Mouse (Mus musculus): ENCODE measurements around the gene Hist1h4d. TPM values are rescaled to one million over a fixed set of nuclear protein-coding genes. Genes with fewer than 3 reads are reported as not detected.

The Hist1h4d gene
- polyA plus RNA-seq, 1 experiment from 2014 or later, result 25.5 TPM

Small RNA genes lying within 50 kb of the gene (microRNA-seq; reads per million reads assigned to microRNA genes)
- gene Gm44297 (0 reads per million in 2 experiments), gene Gm44359 (0 reads per million in 2 experiments), gene Gm44394 (0 reads per million in 2 experiments)

Other genes with a start within 250 kb of the Hist1h4d start
- 18.7 and 18.8 TPM in 2 replicates for gene Zfp322a, start 212.4 kb upstream of the Hist1h4d start, polyA plus RNA-seq (2015; fragmentation: Nextera tagmentation; extraction: Ambion mirVana)
- 8.7 and 9.1 TPM in 2 replicates for gene Abt1, start 157.7 kb upstream of the Hist1h4d start, polyA plus RNA-seq (2015; fragmentation: Nextera tagmentation; extraction: Ambion mirVana)
- not detected in 2 replicates for gene Btn1a1, start 115.7 kb upstream of the Hist1h4d start, polyA plus RNA-seq (2015; fragmentation: Nextera tagmentation; extraction: Ambion mirVana)
- gene Btn2a2, start 92.7 kb upstream of the Hist1h4d start, polyA plus RNA-seq (2015; fragmentation: Nextera tagmentation; extraction: Ambion mirVana), result 0.07 TPM in 1 of 2 replicates, not detected in the other
- 38.5 and 44.1 TPM in 2 replicates for gene Hist1h4h, start 50.5 kb upstream of the Hist1h4d start, polyA plus RNA-seq (2015; fragmentation: Nextera tagmentation; extraction: Ambion mirVana)
- 1.8 and 3.4 TPM in 2 replicates for gene Hist1h2af, start 47.7 kb upstream of the Hist1h4d start, polyA plus RNA-seq (2015; fragmentation: Nextera tagmentation; extraction: Ambion mirVana)
- gene Hist1h3g, start 46.2 kb upstream of the Hist1h4d start, polyA plus RNA-seq (2015; fragmentation: Nextera tagmentation; extraction: Ambion mirVana), result 1.00 and 1.2 TPM in 2 replicates
- 0.44 and 0.72 TPM in 2 replicates for gene Hist1h2bh, start 38.2 kb upstream of the Hist1h4d start, polyA plus RNA-seq (2015; fragmentation: Nextera tagmentation; extraction: Ambion mirVana)
- gene Hist1h3f, start 37.5 kb upstream of the Hist1h4d start, polyA plus RNA-seq (2015; fragmentation: Nextera tagmentation; extraction: Ambion mirVana), result 0.50 and 0.59 TPM in 2 replicates
- 0.80 TPM in 1 of 2 replicates, not detected in the other for gene Hist1h4f, start 29.9 kb upstream of the Hist1h4d start, polyA plus RNA-seq (2015; fragmentation: Nextera tagmentation; extraction: Ambion mirVana)
- gene Hist1h1d, start 28.3 kb upstream of the Hist1h4d start, polyA plus RNA-seq (2015; fragmentation: Nextera tagmentation; extraction: Ambion mirVana), result 0.58 and 0.85 TPM in 2 replicates
- 2.3 and 2.8 TPM in 2 replicates for gene Hist1h3e, start 19.2 kb upstream of the Hist1h4d start, polyA plus RNA-seq (2015; fragmentation: Nextera tagmentation; extraction: Ambion mirVana)
- gene Hist1h2ae, start 10.4 kb upstream of the Hist1h4d start, polyA plus RNA-seq (2015; fragmentation: Nextera tagmentation; extraction: Ambion mirVana), result 20.1 and 21.8 TPM in 2 replicates
- 3.8 and 4.3 TPM in 2 replicates for gene Hist1h2bg, start 10.2 kb upstream of the Hist1h4d start, polyA plus RNA-seq (2015; fragmentation: Nextera tagmentation; extraction: Ambion mirVana)
- gene Hist1h2bf, start 7.4 kb upstream of the Hist1h4d start, polyA plus RNA-seq (2015; fragmentation: Nextera tagmentation; extraction: Ambion mirVana), result 1.8 and 2.3 TPM in 2 replicates
- gene Hist1h2ad, start 7.2 kb upstream of the Hist1h4d start, polyA plus RNA-seq (2015; fragmentation: Nextera tagmentation; extraction: Ambion mirVana), result 0.91 TPM in 2 replicates
- gene Hist1h3d, start 5.8 kb upstream of the Hist1h4d start, polyA plus RNA-seq (2015; fragmentation: Nextera tagmentation; extraction: Ambion mirVana), result 4.4 and 4.9 TPM in 2 replicates
- gene Hist1h2be, start 39.5 kb downstream of the Hist1h4d start, polyA plus RNA-seq (2015; fragmentation: Nextera tagmentation; extraction: Ambion mirVana), result 4.5 and 5.7 TPM in 2 replicates
- gene Hist1h1e, start 41.0 kb downstream of the Hist1h4d start, polyA plus RNA-seq (2015; fragmentation: Nextera tagmentation; extraction: Ambion mirVana), result 12.7 and 15.0 TPM in 2 replicates
- 0.88 and 1.4 TPM in 2 replicates for gene Hist1h2ac, start 102.3 kb downstream of the Hist1h4d start, polyA plus RNA-seq (2015; fragmentation: Nextera tagmentation; extraction: Ambion mirVana)
- gene Hist1h2bc, start 102.6 kb downstream of the Hist1h4d start, polyA plus RNA-seq (2015; fragmentation: Nextera tagmentation; extraction: Ambion mirVana), result 186 and 234 TPM in 2 replicates
- not detected in 2 replicates for gene Hist1h1t, start 114.2 kb downstream of the Hist1h4d start, polyA plus RNA-seq (2015; fragmentation: Nextera tagmentation; extraction: Ambion mirVana)
- 1.3 and 2.7 TPM in 2 replicates for gene Hist1h4c, start 116.9 kb downstream of the Hist1h4d start, polyA plus RNA-seq (2015; fragmentation: Nextera tagmentation; extraction: Ambion mirVana)
- gene Hfe, start 129.3 kb downstream of the Hist1h4d start, polyA plus RNA-seq (2015; fragmentation: Nextera tagmentation; extraction: Ambion mirVana), result 9.6 and 16.8 TPM in 2 replicates
- 191 and 322 TPM in 2 replicates for gene Hist1h1c, start 157.2 kb downstream of the Hist1h4d start, polyA plus RNA-seq (2015; fragmentation: Nextera tagmentation; extraction: Ambion mirVana)
- gene Hist1h3c, start 164.0 kb downstream of the Hist1h4d start, polyA plus RNA-seq (2015; fragmentation: Nextera tagmentation; extraction: Ambion mirVana), result 0.67 and 1.1 TPM in 2 replicates
- 0.82 and 1.4 TPM in 2 replicates for gene Hist1h2bb, start 165.1 kb downstream of the Hist1h4d start, polyA plus RNA-seq (2015; fragmentation: Nextera tagmentation; extraction: Ambion mirVana)
- gene Hist1h2ab, start 169.5 kb downstream of the Hist1h4d start, polyA plus RNA-seq (2015; fragmentation: Nextera tagmentation; extraction: Ambion mirVana), result 10.2 and 10.4 TPM in 2 replicates
- gene Hist1h3b, start 170.7 kb downstream of the Hist1h4d start, polyA plus RNA-seq (2015; fragmentation: Nextera tagmentation; extraction: Ambion mirVana), result 2.4 and 4.3 TPM in 2 replicates
- 0.83 TPM in 1 of 2 replicates, not detected in the other for gene Hist1h4b, start 175.4 kb downstream of the Hist1h4d start, polyA plus RNA-seq (2015; fragmentation: Nextera tagmentation; extraction: Ambion mirVana)
- gene Hist1h4a, start 179.6 kb downstream of the Hist1h4d start, polyA plus RNA-seq (2015; fragmentation: Nextera tagmentation; extraction: Ambion mirVana), result 0.61 and 1.1 TPM in 2 replicates
- gene Hist1h3a, start 180.8 kb downstream of the Hist1h4d start, polyA plus RNA-seq (2015; fragmentation: Nextera tagmentation; extraction: Ambion mirVana), result 0.85 and 1.7 TPM in 2 replicates
- 1.2 and 2.0 TPM in 2 replicates for gene Hist1h1a, start 182.1 kb downstream of the Hist1h4d start, polyA plus RNA-seq (2015; fragmentation: Nextera tagmentation; extraction: Ambion mirVana)
- gene Trim38, start 188.3 kb downstream of the Hist1h4d start, polyA plus RNA-seq (2015; fragmentation: Nextera tagmentation; extraction: Ambion mirVana), result 0.34 and 0.38 TPM in 2 replicates
- not detected in 2 replicates for gene Slc17a2, start 225.4 kb downstream of the Hist1h4d start, polyA plus RNA-seq (2015; fragmentation: Nextera tagmentation; extraction: Ambion mirVana)

Data from skeletal muscle tissue, postnatal 0 days (tissue).